Mouse (Mus musculus) right cerebral cortex, postnatal 4 days (tissue): ENCODE data around the gene Smyd4.
A peak's percentile ranks its signal among the peaks of the same experiment; 100 is the strongest.
"Not testable (repeated sequence)": the region's sequence is repeated elsewhere in the genome, so short reads cannot be mapped to it uniquely, and the experiment has no call there.

Experiments
- DNase-seq: peaks from one replicate; pipeline ENCODE4 v3.0.0-alpha.2; 2022

Smyd4 gene

GRCm38 (mm10) chr11:75346556-75347187 lies 1.6 kb upstream of the Smyd4 start:
- DNase-seq, result no peak

DNA sequence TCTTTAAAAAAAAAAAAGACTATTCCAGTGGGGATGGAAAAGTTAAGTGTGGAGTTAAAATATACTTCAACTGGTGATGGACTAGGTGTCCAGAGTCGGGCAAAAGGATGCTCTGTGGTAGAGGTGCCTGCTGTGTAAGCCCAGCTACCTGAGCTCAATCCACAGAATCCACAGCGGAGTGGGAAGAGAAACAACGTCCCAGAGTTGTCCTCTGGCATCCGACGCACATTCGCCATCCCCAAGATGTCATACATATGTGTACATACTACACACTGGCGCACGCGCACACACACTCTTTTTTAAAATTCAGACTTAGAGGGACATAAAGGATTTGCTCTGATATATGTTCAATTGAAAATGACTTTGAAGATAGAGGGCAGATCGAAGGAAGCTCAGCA lies 1.0 kb upstream of the Smyd4 start:
- no peak for DNase-seq

- no peak for DNase-seq
These were observed 637 bp upstream of the Smyd4 start for GRCm38 (mm10) chr11:75347596-75347995.

DNA sequence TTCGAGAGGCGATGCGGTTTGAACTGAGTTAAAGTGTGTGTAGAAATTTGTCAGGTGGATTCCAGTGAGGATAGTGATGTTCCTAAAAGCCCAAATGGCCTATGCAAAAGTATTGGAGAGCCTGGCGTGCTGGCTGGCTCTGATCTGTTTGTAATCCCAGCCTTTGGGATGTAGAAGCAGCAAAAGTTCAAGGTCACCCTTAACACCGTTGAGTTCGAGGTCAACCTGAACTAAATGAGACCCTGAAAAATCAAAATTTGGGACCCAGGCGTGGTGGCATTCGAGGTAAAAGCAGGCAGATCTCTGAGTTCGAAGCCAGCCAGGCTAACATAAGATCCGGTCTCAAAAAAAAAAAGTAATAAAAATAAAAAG lies 643 bp downstream of the Smyd4 start:
- DNase-seq, result no peak

DNA sequence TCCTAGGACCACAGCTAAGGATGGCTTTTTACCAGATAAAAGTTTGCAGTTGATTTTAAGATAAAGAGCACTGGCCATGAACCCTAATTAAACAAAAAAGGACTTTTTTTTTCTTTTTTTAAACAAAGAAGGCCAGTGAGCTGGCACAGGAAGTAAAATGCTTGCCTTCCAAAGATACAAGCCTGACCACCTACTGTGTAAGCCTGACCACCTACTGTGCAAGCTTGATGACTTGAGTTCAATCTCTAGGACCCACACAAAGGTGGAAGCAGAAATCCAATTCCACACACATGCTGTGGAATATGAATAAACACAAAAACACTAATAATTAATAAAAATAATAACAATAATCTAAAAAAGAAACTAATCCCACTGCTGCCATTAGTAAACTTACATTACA lies 3.0 kb downstream of the Smyd4 start:
- DNase-seq, result no peak

GRCm38 (mm10) chr11:75355475-75355874 lies 7.2 kb downstream of the Smyd4 start:
- DNase-seq, result no peak

DNA sequence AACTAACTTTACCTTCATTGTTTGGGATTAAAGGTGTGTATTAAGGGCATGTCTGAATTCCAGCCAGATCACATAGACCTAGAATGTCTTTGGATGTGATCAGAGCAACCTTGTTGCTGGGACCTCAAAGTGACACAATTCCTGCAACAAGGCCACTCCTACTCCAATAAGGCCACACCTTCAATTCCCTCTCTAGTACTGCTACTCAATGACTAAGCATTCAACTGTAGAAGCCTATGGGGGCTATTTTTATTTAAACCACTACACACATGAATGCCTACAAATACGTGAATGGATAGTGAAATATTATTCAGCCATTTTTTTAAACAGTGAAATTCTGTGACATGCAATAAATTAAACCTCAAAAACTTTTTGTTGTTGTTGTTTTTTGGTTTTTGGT lies 28.9 kb downstream of the Smyd4 start:
- no peak for DNase-seq

DNA sequence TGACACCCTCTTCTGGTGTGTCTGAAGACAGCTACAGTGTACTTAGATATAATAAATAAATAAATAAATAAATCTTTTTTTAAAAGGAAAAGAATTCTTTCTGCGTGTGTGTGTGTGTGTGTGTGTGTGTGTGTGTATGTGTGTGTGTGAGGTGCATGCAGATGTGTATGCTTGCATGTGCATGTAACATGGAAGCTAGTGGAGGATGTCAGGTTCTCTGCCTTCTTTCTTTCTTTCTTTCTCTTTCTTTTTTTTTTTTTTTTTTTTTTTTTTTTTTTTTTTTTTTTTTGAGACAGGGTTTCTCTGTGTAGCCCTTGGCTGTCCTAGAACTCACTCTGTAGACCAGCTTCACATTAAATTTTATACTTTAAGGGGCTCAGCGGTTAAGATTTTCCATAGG lies 30.6 kb downstream of the Smyd4 start:
- not testable (repeated sequence) for DNase-seq

- DNase-seq, result not testable (repeated sequence)
These were observed 35.3 kb downstream of the Smyd4 start for GRCm38 (mm10) chr11:75383529-75383928.

DNA sequence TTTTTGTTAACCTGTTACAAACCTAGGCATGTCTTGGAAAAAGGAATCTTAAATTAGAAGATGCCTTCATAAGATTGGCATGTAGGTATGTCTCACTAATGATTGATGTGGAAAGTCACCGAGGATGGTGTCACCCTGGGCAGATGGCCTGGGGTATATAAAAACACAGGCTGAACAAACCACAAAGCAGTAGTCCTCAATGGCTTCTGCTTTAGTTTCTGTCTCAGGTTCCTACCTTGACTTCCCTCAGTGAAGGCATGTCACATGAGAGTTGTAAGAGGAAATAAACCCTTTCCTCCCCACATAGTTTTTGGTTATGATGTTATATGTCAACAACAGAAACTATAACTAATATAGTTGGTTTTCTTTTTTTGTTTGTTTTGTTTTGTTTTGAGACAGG lies 47.4 kb downstream of the Smyd4 start:
- no peak for DNase-seq

GRCm38 (mm10) chr11:75397452-75397851 lies 49.2 kb downstream of the Smyd4 start:
- no peak for DNase-seq

DNA sequence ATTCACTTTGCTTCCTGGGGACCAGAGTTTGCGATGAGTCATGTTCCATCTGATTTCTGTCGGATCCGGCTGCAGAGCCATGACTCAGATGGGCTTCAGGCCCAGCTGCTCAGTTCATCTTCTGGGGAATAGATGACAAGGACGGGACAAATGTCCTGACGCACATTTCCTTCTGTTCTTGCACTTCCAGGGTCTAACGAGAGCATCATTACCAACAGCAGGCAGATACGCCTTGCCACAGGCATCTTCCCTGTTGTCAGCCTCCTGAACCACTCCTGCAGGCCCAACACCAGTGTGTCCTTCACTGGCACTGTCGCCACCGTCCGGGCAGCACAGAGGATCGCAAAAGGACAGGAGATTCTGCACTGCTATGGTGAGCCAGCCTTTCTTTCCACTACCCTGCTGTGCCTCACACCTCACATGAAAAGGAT lies 51.2 kb downstream of the Smyd4 start:
- DNase-seq, result no peak

GRCm38 (mm10) chr11:75400099-75400498 lies 51.9 kb downstream of the Smyd4 start:
- no peak for DNase-seq

GRCm38 (mm10) chr11:75402271-75402690 lies 54.0 kb downstream of the Smyd4 start:
- no peak for DNase-seq

- DNase-seq, result no peak
These were observed 55.2 kb downstream of the Smyd4 start for GRCm38 (mm10) chr11:75403301-75404052.

GRCm38 (mm10) chr11:75404801-75405200 lies 56.6 kb downstream of the Smyd4 start:
- DNase-seq, result no peak

- DNase-seq, result no peak
These were observed 57.9 kb downstream of the Smyd4 start for GRCm38 (mm10) chr11:75406104-75406503.

DNA sequence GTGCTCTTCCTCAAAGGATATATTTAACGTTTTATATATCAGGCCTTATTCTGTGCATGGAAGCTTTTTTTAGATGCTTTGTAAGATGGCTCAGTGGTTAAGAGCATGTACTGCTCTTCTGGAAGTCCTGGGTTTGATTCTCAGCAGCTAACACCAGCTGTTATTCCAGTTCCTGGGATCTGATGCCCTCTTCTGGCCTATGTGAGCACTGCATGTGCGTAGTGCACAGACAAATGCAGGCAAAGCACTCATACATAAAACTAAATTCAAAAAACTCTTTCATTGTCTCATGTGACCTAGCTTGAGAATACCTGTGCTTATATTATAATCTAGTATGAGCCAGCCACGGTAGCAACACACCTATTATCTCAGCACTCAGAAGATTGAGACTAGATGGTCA lies 58.6 kb downstream of the Smyd4 start:
- peak; percentile 42 for DNase-seq

- no peak for DNase-seq
These were observed 61.7 kb downstream of the Smyd4 start for GRCm38 (mm10) chr11:75409679-75410575.

DNA sequence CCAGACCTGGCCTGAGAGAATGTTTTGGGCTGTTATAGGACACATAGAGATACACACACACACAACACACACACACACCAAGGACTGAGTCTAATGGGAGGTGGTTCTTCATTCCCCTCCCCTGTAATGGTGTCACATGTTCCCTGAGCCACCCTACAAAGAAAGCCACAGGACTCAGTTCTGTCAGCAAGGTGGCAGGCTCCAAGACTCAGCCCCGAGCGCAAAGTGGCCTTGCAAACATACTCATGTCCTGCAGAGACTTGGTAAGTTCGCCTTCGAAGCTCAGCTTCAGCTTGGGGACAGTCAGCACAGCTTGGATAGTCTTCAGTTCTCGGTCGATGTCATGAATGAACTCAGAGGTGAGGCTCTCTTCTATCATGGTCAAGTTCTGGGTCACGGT lies 62.4 kb downstream of the Smyd4 start:
- no peak for DNase-seq

DNA sequence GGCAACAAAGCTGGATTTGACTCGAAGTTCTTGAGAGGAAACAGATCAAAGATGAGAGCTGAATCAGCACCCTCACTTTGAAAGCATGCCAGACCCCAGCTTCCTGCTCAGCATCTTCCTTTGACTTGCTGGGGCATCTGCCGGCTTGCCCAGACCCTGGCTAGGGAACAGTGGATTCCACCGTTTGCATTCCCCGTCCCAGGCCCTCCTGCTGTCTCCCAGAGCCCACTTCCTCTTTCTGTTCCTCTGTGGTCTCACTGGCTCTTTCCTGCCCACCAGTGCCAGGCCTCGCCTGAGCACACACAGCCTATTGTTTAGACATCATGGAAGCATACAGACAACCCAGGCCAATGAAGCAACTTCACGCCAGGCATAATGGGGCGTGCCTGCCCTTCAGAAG lies 66.9 kb downstream of the Smyd4 start:
- no peak for DNase-seq

DNA sequence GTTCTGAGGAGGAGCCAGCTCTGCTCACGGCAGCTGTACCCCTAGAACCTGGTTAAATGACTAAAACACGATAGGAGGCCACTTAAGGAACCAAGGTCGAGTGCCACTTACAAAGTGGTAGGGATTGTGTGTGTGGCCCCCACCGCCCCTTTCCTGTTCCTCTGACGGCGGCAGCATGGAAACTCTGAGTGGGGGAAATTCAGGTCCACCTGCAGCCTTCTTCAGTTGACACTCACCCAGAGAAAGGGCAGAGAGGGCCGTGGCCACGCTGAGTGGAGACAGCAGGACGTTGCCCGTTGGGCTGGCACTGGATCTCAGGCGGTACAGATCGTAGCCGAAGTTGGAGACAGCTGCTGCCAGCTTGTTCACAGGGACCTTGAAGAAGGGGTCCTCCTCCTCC lies 67.8 kb downstream of the Smyd4 start:
- no peak for DNase-seq

- no peak for DNase-seq
These were observed 71.8 kb downstream of the Smyd4 start for GRCm38 (mm10) chr11:75420037-75420436.
